Mouse (Mus musculus) cerebellum, adult 9-11 months (tissue): ENCODE measurements around the gene Scd4.

ENCODE experiments used
- DNase-seq: peaks from one replicate; pipeline ENCODE4 v3.0.0; 2022

Gene Scd4

GRCm38 (mm10) chr19:44301176-44301575 lies 31.7 kb upstream of the Scd4 start:
- DNase-seq: peak; percentile 41

- DNase-seq: peak; percentile 5
Observed at GRCm38 (mm10) chr19:44301671-44302305, 31.1 kb upstream of the Scd4 start.

DNA sequence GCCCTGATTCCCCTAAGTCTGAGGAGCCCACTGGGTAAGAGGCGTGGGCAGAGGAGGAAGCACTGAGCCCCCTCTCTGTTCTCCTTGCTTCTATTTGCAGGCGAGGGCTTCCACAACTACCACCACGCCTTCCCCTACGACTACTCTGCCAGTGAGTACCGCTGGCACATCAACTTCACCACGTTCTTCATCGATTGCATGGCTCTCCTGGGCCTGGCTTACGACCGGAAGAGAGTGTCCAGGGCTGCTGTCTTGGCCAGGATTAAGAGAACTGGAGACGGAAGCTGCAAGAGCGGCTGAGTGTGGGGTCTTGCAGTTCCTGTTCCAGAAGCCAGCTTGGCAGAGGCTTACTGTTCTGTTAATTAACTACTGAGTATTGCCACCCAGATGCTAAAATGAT lies 30.0 kb upstream of the Scd4 start:
- peak; percentile 21 for DNase-seq

DNA sequence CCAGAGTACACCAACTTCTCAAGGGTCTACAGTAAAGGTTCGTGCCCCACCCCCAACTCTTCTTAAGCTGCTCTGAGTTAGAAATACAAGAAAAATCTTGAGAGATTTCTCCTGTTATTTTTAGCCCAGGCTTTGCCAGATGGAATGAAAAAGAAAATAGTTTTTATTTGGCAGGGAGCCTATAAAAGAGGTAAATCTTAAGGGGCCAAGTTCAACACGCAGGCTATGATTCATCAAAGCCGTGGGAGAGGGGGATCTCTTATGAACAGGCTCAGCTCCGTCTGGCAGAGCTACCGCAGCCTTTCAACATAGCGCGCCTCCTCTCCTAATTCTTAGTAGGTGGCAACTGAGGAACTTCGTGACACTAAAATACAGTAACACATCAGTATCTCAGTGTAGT lies 29.4 kb upstream of the Scd4 start:
- peak; percentile 12 for DNase-seq

GRCm38 (mm10) chr19:44304419-44304818 lies 28.5 kb upstream of the Scd4 start:
- peak; percentile 17 for DNase-seq

- peak; percentile 9 for DNase-seq
Observed at GRCm38 (mm10) chr19:44304851-44305510, 27.9 kb upstream of the Scd4 start.

- DNase-seq: peak; percentile 2
Observed at GRCm38 (mm10) chr19:44305701-44306100, 27.2 kb upstream of the Scd4 start.

DNA sequence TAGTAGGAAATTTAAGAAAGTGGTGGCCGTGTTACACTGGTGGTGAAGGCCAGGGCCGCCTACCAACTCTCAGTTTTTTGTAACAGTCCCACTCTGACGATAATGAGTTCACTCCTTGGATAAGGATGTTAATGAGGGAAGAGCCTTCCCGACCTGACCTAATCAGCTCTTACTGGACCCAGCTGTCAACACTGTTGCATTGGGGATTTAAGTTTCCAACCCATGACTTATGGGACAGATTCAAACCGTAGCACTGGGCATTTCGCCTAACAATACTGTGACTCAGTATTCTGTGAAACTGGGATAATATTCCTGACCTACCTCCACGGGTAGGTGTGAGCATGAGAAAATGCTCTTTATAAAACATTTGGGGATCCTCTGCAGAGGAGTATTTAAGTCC lies 26.7 kb upstream of the Scd4 start:
- peak; percentile 3 for DNase-seq

GRCm38 (mm10) chr19:44307101-44307914 lies 25.6 kb upstream of the Scd4 start:
- DNase-seq: peak; percentile 7

DNA sequence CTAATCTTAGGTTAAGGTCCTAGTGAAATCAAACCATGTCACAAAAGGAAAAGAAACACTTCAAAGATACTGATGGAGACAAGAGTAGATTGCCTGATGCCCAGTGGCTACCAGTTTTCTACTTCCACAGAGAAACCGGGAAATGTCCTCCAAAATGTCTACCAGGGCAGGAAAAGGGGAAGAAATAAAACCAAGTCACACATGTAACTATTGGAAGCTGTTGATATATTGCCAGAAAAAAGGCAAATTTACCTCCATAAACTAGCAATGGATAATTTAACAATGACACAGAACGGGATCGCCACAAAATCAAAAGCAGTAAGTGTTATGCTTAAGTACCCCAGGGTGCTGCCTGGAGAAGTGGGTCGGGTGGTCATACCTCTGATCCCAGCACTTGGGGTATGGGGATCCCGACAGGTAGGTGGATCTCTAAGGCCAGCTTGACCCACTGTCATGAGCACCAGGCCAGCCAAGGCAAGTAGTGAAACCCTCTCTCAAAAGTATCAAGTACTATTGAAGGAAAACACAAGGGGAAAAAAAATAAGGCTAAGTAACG lies 24.9 kb upstream of the Scd4 start:
- peak; percentile 8 for DNase-seq

GRCm38 (mm10) chr19:44308611-44309246 lies 24.2 kb upstream of the Scd4 start:
- DNase-seq: peak; percentile 2

GRCm38 (mm10) chr19:44309351-44310154 lies 23.3 kb upstream of the Scd4 start:
- DNase-seq: peak; percentile 17

DNA sequence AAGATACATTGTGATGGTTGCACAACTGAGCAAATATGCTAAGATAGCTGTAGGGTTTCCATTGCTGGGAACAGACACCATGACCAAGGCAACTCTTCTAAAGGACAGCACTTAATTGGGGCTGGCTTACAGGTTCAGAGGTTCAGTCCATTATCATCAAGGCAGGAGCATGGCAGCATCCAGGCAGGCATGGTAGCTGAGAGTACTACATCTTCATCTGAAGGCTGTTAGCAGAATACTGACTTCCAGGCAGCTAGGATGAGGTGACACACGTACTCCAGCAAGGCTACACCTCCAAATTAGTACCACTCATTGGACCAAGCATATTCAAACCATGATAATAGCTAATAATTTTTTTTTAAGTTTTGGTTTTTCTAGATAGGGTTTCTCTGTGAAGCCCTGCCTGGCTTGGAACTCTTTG lies 22.7 kb upstream of the Scd4 start:
- peak; percentile 0 for DNase-seq

GRCm38 (mm10) chr19:44310814-44311213 lies 22.1 kb upstream of the Scd4 start:
- DNase-seq: no peak

DNA sequence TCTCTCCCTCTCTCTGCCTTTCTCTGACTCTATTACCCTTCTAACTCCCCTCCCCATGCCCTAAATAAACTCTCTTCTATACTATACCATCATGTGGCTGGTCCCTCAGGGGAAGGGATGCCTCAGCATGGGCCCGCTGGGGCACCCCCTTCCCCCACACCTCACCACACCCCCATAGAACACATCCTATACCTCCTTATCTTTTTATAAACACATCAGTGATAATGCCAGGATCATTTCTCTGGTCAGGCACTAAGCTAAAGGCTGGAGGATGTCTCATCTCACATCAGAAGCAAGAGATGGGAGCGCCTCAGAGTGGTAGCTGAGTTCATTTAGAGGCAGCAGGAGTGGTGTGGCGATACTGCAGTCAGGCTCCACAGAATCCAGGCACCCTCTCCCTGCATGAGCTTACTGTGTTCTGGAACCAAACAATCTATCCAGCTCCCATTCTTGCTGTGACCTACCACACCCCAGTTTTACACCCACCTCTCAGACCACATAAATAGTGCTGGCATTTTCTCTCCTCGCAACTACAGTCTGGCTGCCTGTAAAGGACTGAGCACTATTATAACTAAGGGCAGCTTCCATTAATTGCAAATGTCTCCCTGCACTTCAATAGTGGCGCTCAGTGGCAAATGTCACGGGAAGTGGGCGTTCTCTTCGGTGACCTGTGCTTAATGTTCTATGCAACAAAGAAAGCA lies 21.4 kb upstream of the Scd4 start:
- DNase-seq: no peak

GRCm38 (mm10) chr19:44312007-44312360 lies 20.9 kb upstream of the Scd4 start:
- peak; percentile 56 for DNase-seq

- DNase-seq: no peak
Observed at GRCm38 (mm10) chr19:44313066-44313465, 19.8 kb upstream of the Scd4 start.

DNA sequence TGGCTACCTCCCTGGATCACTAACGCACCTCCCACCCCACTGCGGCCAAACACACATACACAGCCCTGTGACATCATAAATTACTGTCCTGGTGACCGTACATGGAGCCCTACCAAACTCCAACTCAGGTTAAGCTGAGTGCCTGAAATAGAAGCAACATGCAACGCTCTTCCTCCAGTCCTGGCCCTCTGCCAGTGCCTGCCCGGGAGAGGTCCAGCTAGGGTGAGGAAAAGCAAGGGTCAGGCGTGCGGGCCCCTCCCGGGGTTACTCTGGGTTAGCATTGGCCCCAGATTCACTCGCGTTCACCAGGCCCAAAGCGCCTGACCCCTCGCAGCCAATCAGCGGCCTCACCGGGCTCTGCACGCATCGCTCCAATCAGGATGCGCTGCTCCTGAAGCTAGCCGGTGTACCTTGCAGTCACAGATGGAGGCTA lies 18.5 kb upstream of the Scd4 start:
- peak; percentile 97 for DNase-seq

DNA sequence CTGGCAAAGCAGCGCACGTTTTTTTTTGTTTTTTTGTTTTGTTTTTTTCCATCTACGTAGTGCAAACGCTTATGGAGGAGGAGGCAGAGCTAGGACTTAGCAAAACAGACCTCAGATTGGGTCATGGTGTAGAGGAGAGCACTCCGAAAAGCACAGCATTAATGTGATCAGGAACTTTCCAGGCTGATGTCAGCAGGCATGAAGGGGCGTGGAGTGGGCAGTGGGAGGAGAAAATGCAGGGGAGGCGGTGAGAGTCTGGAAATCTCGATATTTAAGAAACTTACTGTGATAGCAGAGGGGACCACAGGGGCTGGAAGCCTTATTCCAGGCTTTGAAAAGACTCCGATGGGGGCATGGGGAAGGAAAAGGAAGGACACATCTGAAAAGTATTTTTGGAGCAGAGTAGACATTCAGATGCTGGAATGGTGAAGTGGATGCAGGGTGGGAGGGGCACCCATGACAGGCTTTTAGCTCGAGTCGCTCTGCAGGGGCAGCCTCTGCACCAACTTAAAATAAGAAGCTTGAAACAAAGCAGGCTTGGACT lies 17.9 kb upstream of the Scd4 start:
- peak; percentile 75 for DNase-seq

GRCm38 (mm10) chr19:44316752-44317315 lies 16.1 kb upstream of the Scd4 start:
- no peak for DNase-seq

DNA sequence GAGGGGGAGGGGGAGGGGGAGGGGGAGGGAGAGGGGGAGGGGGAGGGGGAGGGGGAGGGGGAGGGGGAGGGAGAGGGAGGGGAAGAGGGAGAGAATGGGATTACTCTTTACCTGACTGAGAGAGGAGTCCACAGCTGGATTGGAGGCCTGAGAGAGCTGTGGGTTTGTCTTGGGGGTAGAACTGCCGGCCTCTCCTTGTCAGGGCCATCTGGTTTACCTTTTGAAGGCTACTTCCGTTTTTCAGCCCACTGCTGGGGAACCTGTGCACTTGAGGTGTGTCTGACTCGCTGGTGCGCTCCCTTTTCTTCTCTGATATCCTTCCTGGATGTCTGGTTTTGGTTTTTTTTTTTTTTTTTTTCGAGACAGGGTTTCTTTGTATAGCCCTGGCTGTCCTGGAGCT lies 15.5 kb upstream of the Scd4 start:
- DNase-seq: no peak
